Mouse (Mus musculus) monocyte, adult 5-6 weeks (primary cell): ENCODE data around the gene 4931428F04Rik. TPM values are rescaled to one million over a fixed set of nuclear protein-coding genes. Genes with fewer than 3 reads are reported as not detected.

ENCODE experiments used
- ATAC-seq: fragments of 153-309, 156-312 bp; replicated peaks from 2 replicates; pipeline ENCODE4 v1.8.0; 2017; ENCODE audit warnings: mild to moderate bottlenecking; ENCODE audit not compliant: low TSS enrichment, insufficient number of reproducible peaks, severe bottlenecking, poor library complexity, low FRiP score
- total RNA-seq: library from RNA; stranded (forward); fragments of 200-1000, 200-491, 200-594 nt; gene quantifications from 3 replicates; pipeline ENCODE4 v1.2.3, GENCODE M21; 2017

4931428F04Rik gene
- total RNA-seq, 1 experiment from 2014 or later = not detected

GRCm38 (mm10) chr8:105309142-105309847 lies 19.6 kb upstream of the 4931428F04Rik start:
- no peak for ATAC-seq

- ATAC-seq = no peak
Measured at GRCm38 (mm10) chr8:105308428-105308827, 18.8 kb upstream of the 4931428F04Rik start.

GRCm38 (mm10) chr8:105307670-105308069 lies 18.0 kb upstream of the 4931428F04Rik start:
- ATAC-seq = no peak

- no peak for ATAC-seq
Measured at GRCm38 (mm10) chr8:105306146-105306691, 16.6 kb upstream of the 4931428F04Rik start.

- ATAC-seq = no peak
Measured at GRCm38 (mm10) chr8:105305211-105306145, 15.8 kb upstream of the 4931428F04Rik start, which contains the start of gene Elmo3. Gene Elmo3 (plus strand): TSS chr8:105305601.

- no peak for ATAC-seq
Measured at GRCm38 (mm10) chr8:105304325-105305210, 14.9 kb upstream of the 4931428F04Rik start.

GRCm38 (mm10) chr8:105303874-105304273 lies 14.2 kb upstream of the 4931428F04Rik start:
- ATAC-seq = no peak

GRCm38 (mm10) chr8:105303396-105303795 lies 13.7 kb upstream of the 4931428F04Rik start:
- ATAC-seq = no peak

- no peak for ATAC-seq
Measured at GRCm38 (mm10) chr8:105299962-105300361, 10.3 kb upstream of the 4931428F04Rik start.

GRCm38 (mm10) chr8:105298351-105299252 lies 8.9 kb upstream of the 4931428F04Rik start:
- ATAC-seq = no peak

GRCm38 (mm10) chr8:105297511-105298192 lies 8.0 kb upstream of the 4931428F04Rik start, which contains the start of gene E2f4:
Gene E2f4 (plus strand): TSS chr8:105297663.
- ATAC-seq = peak; percentile 87

GRCm38 (mm10) chr8:105295895-105296573 lies 6.4 kb upstream of the 4931428F04Rik start, which contains the start of gene Exoc3l:
Gene Exoc3l (minus strand): TSS chr8:105296101.
- ATAC-seq = no peak

- no peak for ATAC-seq
Measured at GRCm38 (mm10) chr8:105295256-105295655, 5.6 kb upstream of the 4931428F04Rik start.

- ATAC-seq = no peak
Measured at GRCm38 (mm10) chr8:105294776-105295175, 5.1 kb upstream of the 4931428F04Rik start.

- ATAC-seq = no peak
Measured at GRCm38 (mm10) chr8:105293405-105293804, 3.7 kb upstream of the 4931428F04Rik start.

- ATAC-seq = no peak
Measured at GRCm38 (mm10) chr8:105292471-105292870, 2.8 kb upstream of the 4931428F04Rik start.
